Mouse (Mus musculus): ENCODE measurements around the gene Ptpn18. TPM values are rescaled to one million over a fixed set of nuclear protein-coding genes. Genes with fewer than 3 reads are reported as not detected.

Ptpn18 gene
- total and polyA plus RNA-seq, 3 experiments, result 84.9 to 205 (median 155) TPM

GRCm38 (mm10) chr1:34469801-34470200 is 10.2 kb downstream of the Ptpn18 start:
- dilution Hi-C loops (cut with MboI; ENCODE audit: extremely low pct_ligation_motif_present, extremely low pct_unique_long_range_greater_than_20kb, low sequenced_read_pairs), result no loop called here
- no peak overlapping the region for H3K9ac ChIP-seq (ENCODE audit: insufficient read depth, low read depth)
- H3K4me2 ChIP-seq (ENCODE audit: insufficient read depth, low read depth, poor library complexity, severe bottlenecking), result no peak overlapping the region
- TF ChIP-seq USF1 (IDR thresholded peaks at IDR 0.05; ENCODE audit: low read depth, low read length) (no peak), ZKSCAN1 (IDR thresholded peaks at IDR 0.05; ENCODE audit: borderline replicate concordance, low read depth, low read length) (no peak), MEF2A (IDR thresholded peaks at IDR 0.05; ENCODE audit: borderline replicate concordance, low read depth, low read length) (no peak), HCFC1 (IDR thresholded peaks at IDR 0.05; ENCODE audit: low read depth, low read length) (no peak), CHD2 (IDR thresholded peaks at IDR 0.05; ENCODE audit: low read length) (no peak), SIN3A (IDR thresholded peaks at IDR 0.05; ENCODE audit: low read length) (no peak)
- no peaks in the 10 kb centered on the region for H3K27me3 ChIP-seq (replicated peaks)
- H3K9me3 ChIP-seq (replicated peaks; ENCODE audit: low read length), result no peaks in the 10 kb centered on the region
- peaks cover 0 to 23% of the 10 kb centered on the region in 2 experiments for H3K36me3 ChIP-seq (replicated peaks in 1 of 2; ENCODE audit: control insufficient read depth in 1 of 2, insufficient read depth in 1 of 2, low read length in 1 of 2)
- H3K4me1 ChIP-seq (ENCODE audit: control insufficient read depth in 1 of 2, insufficient read depth in 2 of 2), result peaks cover 17 to 66% of the 10 kb centered on the region in 2 experiments
- H3K79me2 ChIP-seq (replicated peaks; ENCODE audit: control insufficient read depth, extremely low read depth, insufficient read depth, poor library complexity, severe bottlenecking), result peaks cover 9% of the 10 kb centered on the region
- no peak overlapping the region for H3K27ac ChIP-seq (ENCODE audit: insufficient read depth, low read depth)
- in situ Hi-C loops (cut with MboI; ENCODE audit: low pct_ligation_motif_present, low pct_unique_long_range_greater_than_20kb, low sequenced_read_pairs), result no loop called here
- no peak overlapping the region for H3K4me3 ChIP-seq (replicated peaks in 1 of 3; ENCODE audit: low read depth in 2 of 3, low read length in 2 of 3, poor library complexity in 1 of 3)
- DNase-seq (ENCODE audit: extremely low read depth), result no peak

GRCm38 (mm10) chr1:34472427-34473300 is 13.1 kb downstream of the Ptpn18 start:
- peak; percentile 37; the same call in 1 of the 2 replicates for TF ChIP-seq MAX (IDR thresholded peaks at IDR 0.05; ENCODE audit: low read length)
- TF ChIP-seq MAFK (IDR thresholded peaks at IDR 0.05; ENCODE audit: insufficient replicate concordance, low read length), result no peak
- TF ChIP-seq SIN3A (IDR thresholded peaks at IDR 0.05; ENCODE audit: low read length), result peak; percentile 38; the same call in 1 of the 2 replicates
- TF ChIP-seq USF1 (IDR thresholded peaks at IDR 0.05; ENCODE audit: low read depth, low read length), result no peak
- peak; percentile 98 for TF ChIP-seq MAZ (IDR thresholded peaks at IDR 0.05; ENCODE audit: low read depth, low read length)
- TF ChIP-seq KAT2A (IDR thresholded peaks at IDR 0.05; ENCODE audit: insufficient replicate concordance, low read length), result no peak
- TF ChIP-seq POLR2A (IDR thresholded peaks at IDR 0.05; ENCODE audit: low read depth, low read length), result peak; percentile 67
- no peak for TF ChIP-seq ZNF384 (IDR thresholded peaks at IDR 0.05; ENCODE audit: low read depth, low read length)
- no peak for TF ChIP-seq RAD21 (IDR thresholded peaks at IDR 0.05; ENCODE audit: low read depth, low read length)
- no peak for TF ChIP-seq CHD2 (IDR thresholded peaks at IDR 0.05; ENCODE audit: low read length)
- peak; percentile 60 for TF ChIP-seq HCFC1 (IDR thresholded peaks at IDR 0.05; ENCODE audit: low read depth, low read length)
- TF ChIP-seq TCF12 (IDR thresholded peaks at IDR 0.05; ENCODE audit: low read depth, low read length), result peak; percentile 64
- TF ChIP-seq ZKSCAN1 (IDR thresholded peaks at IDR 0.05; ENCODE audit: borderline replicate concordance, low read depth, low read length), result no peak
- peak; percentile 24 for TF ChIP-seq ZMIZ1 (IDR thresholded peaks at IDR 0.05; ENCODE audit: low read depth, low read length)
- no peak for TF ChIP-seq UBTF (IDR thresholded peaks at IDR 0.05; ENCODE audit: low read depth, low read length)
- TF ChIP-seq MEF2A (IDR thresholded peaks at IDR 0.05; ENCODE audit: borderline replicate concordance, low read depth, low read length), result no peak; the same call in 1 of the 2 replicates
- TF ChIP-seq MYC (IDR thresholded peaks at IDR 0.05; ENCODE audit: low read depth, low read length), result peak; percentile 83; the same call in 1 of the 2 replicates
- peak; percentile 82 for TF ChIP-seq MXI1 (IDR thresholded peaks at IDR 0.05; ENCODE audit: low read depth, low read length)
- TF ChIP-seq ETS1 (conservative IDR thresholded peaks at IDR 0.05; ENCODE audit: low read depth, low read length), result no peak
- TF ChIP-seq ELF1 (IDR thresholded peaks at IDR 0.05; ENCODE audit: low read depth, low read length), result peak; percentile 70
- peak; percentile 34; the same call in 1 of the 2 replicates for TF ChIP-seq BHLHE40 (IDR thresholded peaks at IDR 0.05; ENCODE audit: low read depth, low read length)
- peak; percentile 65; the same call in 1 of the 2 replicates for TF ChIP-seq POLR2AphosphoS2 (IDR thresholded peaks at IDR 0.05; ENCODE audit: low read depth, low read length)
- peak; percentile 48 for TF ChIP-seq NELFE (IDR thresholded peaks at IDR 0.05; ENCODE audit: low read depth, low read length)
- no peak; the same call in 1 of the 2 replicates for TF ChIP-seq JUN (IDR thresholded peaks at IDR 0.05; ENCODE audit: insufficient read depth, low read depth, low read length)
- TF ChIP-seq IRF4 (IDR thresholded peaks at IDR 0.05; ENCODE audit: low read depth, low read length), result peak; percentile 93
- TF ChIP-seq USF2 (conservative IDR thresholded peaks at IDR 0.05; ENCODE audit: low read depth, low read length), result no peak
- TF ChIP-seq TBP (conservative IDR thresholded peaks at IDR 0.05; ENCODE audit: low read depth, low read length), result 0 out of 2 replicates have a peak, but pooled peaks have one; percentile 42
- dilution Hi-C loops (cut with MboI; ENCODE audit: extremely low pct_ligation_motif_present, extremely low pct_unique_long_range_greater_than_20kb, low sequenced_read_pairs) (no loop called here), in situ Hi-C loops (cut with MboI; ENCODE audit: low pct_ligation_motif_present, low pct_unique_long_range_greater_than_20kb, low sequenced_read_pairs) (no loop called here)
- peak overlapping the region; percentile 77 to 83 (median 80) for H3K4me3 ChIP-seq (replicated peaks in 1 of 3; ENCODE audit: low read depth in 2 of 3, low read length in 2 of 3, poor library complexity in 1 of 3)
- H3K9me3 ChIP-seq (replicated peaks; ENCODE audit: low read length), result no peaks in the 10 kb centered on the region
- peaks cover 9% of the 10 kb centered on the region for H3K79me2 ChIP-seq (replicated peaks; ENCODE audit: control insufficient read depth, extremely low read depth, insufficient read depth, poor library complexity, severe bottlenecking)
- peaks cover 14 to 64% of the 10 kb centered on the region in 2 experiments for H3K4me1 ChIP-seq (ENCODE audit: control insufficient read depth in 1 of 2, insufficient read depth in 2 of 2)
- H3K27me3 ChIP-seq (replicated peaks), result no peaks in the 10 kb centered on the region
- DNase-seq (ENCODE audit: extremely low read depth), result peak; percentile 85
- H3K9ac ChIP-seq (ENCODE audit: insufficient read depth, low read depth), result peak overlapping the region; percentile 72
- H3K36me3 ChIP-seq (replicated peaks in 1 of 2; ENCODE audit: control insufficient read depth in 1 of 2, insufficient read depth in 1 of 2, low read length in 1 of 2), result peaks cover 2 to 40% of the 10 kb centered on the region in 2 experiments
- H3K27ac ChIP-seq (ENCODE audit: insufficient read depth, low read depth), result peak overlapping the region; percentile 78
- H3K4me2 ChIP-seq (ENCODE audit: insufficient read depth, low read depth, poor library complexity, severe bottlenecking), result peak overlapping the region; percentile 66

Data from CH12.LX (cell line).